Mouse (Mus musculus): Measurements from ENCODE around the gene 2610528A11Rik. TPM values are rescaled to one million over a fixed set of nuclear protein-coding genes. Genes with fewer than 3 reads are reported as not detected.
A peak's percentile ranks its signal among the peaks of the same experiment; 100 is the strongest.

The 2610528A11Rik gene
- total RNA-seq, 2 experiments from 2014 or later = 0.71 to 1.2 TPM

DNA sequence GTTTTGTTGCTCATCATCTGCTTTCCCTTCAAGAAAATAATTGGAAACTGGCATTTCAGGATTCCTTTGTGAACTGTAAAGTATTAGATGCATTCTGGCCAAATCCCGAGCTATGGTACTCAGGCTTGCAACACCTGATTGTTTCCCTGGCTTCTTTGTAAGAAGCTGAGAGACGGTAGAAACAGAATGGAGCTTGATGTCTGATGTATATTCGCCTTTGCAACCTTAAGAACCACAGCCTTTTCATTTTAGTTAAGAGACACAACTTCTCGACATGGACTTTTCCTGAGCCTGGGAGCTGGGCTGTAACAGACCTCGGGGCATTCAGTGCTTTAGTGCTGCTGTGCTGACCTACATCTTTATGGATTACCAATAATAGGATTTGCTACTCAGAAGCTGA lies 46.2 kb downstream of the 2610528A11Rik start, which contains the start of gene Lrit2:
TSS of gene Lrit2 (plus strand) at position 301 of the 400 bp plus-strand sequence.
- Histone ChIP-seq H3K4me3 (no peak within 1 kb of the TSS), H3K27ac (no peak within 1 kb of the TSS)
- DNase-seq (ENCODE audit: low spot score in 2 of 2) = no peak
- no peak for TF ChIP-seq CTCF (conservative IDR thresholded peaks at IDR 0.05)

DNA sequence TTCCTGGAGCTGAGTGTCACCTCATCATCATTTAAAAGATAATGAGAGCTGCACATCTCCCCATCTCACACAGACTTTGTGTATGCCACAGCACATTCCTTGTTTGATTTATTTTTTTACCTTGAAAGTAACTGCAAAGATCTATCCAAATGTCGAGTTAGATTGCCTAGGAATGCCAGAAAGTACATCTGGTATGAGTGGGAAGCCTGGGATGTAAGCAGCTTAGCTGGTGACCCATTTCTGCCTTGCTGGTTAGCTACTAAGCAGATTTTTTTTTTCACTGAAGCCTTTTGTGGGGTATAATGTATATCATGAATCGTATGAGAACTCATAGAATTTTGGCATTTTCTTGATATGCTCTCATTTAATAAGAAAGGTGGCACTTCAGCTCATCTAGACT lies 47.2 kb downstream of the 2610528A11Rik start:
- peak in 1 of 2 experiments; percentile 19 for DNase-seq (ENCODE audit: low spot score in 2 of 2)
- TF ChIP-seq CTCF (conservative IDR thresholded peaks at IDR 0.05) = no peak
- H3K4me3 ChIP-seq = no peak overlapping the region
- no peak overlapping the region for H3K27ac ChIP-seq

DNA sequence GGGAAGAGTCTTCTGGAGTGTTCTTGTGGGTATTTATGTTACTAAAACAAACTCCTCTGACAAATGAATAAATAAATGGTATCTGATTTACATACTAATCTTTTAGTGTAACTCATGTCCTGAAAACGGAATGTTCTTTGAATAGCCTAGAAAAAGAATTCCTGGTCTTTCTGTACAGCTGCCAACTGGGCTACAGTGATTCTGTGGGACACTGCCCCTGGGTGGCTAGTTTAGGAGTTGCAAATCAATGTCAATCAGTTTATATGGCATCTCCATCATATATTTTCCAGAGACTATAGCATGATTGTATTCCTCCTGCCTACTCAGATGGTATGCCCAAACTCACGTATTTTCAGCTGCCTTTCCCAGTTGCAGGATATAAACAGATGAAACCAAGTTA lies 49.0 kb downstream of the 2610528A11Rik start:
- DNase-seq (ENCODE audit: low spot score in 2 of 2) = no peak
- Histone ChIP-seq H3K4me3 (no peak overlapping the region), H3K27ac (no peak overlapping the region)
- peak; percentile 51 for TF ChIP-seq CTCF (conservative IDR thresholded peaks at IDR 0.05)

Other genes starting within 250 kb of the 2610528A11Rik start
- gene Ccser2, start 145.2 kb downstream of the 2610528A11Rik start, total RNA-seq (2021) = 10 to 100 TPM; 78.3 to 88.0 TPM
- gene Rgr, start 65.1 kb downstream of the 2610528A11Rik start, total RNA-seq (2021) = not detected
- gene Lrit1, start 59.2 kb downstream of the 2610528A11Rik start, total RNA-seq (2021) = not detected
- not detected for gene Lrit2, start 46.1 kb downstream of the 2610528A11Rik start, total RNA-seq (2021)
- 10 to 100 TPM in 1 of 2 experiments, 1 to 10 TPM in 1; 8.5 to 10.1 TPM for gene Cdhr1, start 15.7 kb downstream of the 2610528A11Rik start, total RNA-seq (2021)
- 100 to 1,000 TPM; 412 to 415 TPM for gene Ghitm, start 21.2 kb upstream of the 2610528A11Rik start, total RNA-seq (2021)